ENCODE assay signal across 18 mouse cellular contexts in genomic region chr15:100115416-100115815, GRCm38 (mm10).
"Had no signal": no experiment of that assay in that cellular context is flagged by ENCODE, and none has a peak within 500 bp of the region (broad histone marks: within the 10 kb centered on the region; RNA-seq: fewer than 3 reads in every experiment).

No protein-coding gene starts in this region.

- H3K4me3 ChIP-seq: megakaryocyte, embryonic 14.5 days; midbrain, embryonic 12.5 days; neural tube, embryonic 12.5 days; stomach, embryonic 15.5 days had no signal

- H3K27ac ChIP-seq: liver, embryonic 14.5 days; macrophage; midbrain, embryonic 12.5 days; neural tube, embryonic 12.5 days; stomach, embryonic 15.5 days; stomach, postnatal 0 days had no signal

- DNase-seq: lung, adult 18-20 months; lung, embryonic 14.5 days; lung, postnatal 10 days; lung, postnatal 36 days; midbrain, embryonic 14.5 days; retina, postnatal 1 day; right cerebral cortex, adult 18-20 months; right cerebral cortex, postnatal 14 days; thymus, adult 2 months; thymus, postnatal 25 days; thymus, postnatal 4 days had no signal
